Mouse (Mus musculus) left cerebral cortex, adult 2 months (tissue): ENCODE measurements at regions not wholly inside any gene's neighbourhood (a gene's known extent, or its start where the extent isn't known, plus 50 kb on each side); places are given as distances from the start of the nearest gene placed in this dataset.

Experiments
- DNase-seq, 2 experiments: peaks; one replicate each; pipeline ENCODE4 v3.0.0; 2021 to 2022; ENCODE audit warnings: low spot score in 2 of 2, mixed read lengths in 1 of 2; ENCODE audit errors: extremely low spot score in 1 of 2
- H3K27ac ChIP-seq: fragments of 200-600 bp; 2 replicates; pipeline ENCODE4 v1.8.1; 2022
- H3K4me3 ChIP-seq: fragments of 200-600 bp; 2 replicates; pipeline ENCODE4 v1.8.1; 2022
- CTCF ChIP-seq: fragments of 200-600 bp; IDR thresholded peaks from 2 replicates; pipeline ENCODE4 v1.8.1; 2022; ENCODE audit warnings: antibody characterized with exemption, mild to moderate bottlenecking, moderate library complexity
- intact Hi-C: fragments of 180-260 bp; cut with DNase I; formaldehyde crosslinking; loops from one replicate; pipeline ENCODE4 v1.15.1; 2025

DNA sequence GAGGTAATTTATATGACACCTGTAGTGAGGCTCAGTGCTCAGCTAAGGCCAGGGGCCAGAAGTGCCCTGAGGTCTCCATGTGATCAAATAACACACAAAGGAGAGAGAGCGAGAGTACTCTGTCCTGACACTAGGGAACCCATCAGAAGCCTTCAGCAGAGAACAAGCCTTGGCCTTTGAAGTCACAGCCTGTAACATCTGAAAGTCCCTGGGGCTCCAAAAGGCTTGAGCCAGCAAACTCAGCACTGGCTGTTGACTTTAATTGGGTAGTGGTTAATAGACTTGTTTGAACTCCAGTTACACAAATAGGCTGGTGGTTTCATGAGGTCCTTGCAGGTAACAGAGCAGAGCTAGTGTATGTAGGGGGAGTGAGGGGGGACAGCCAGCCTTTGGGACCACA lies 422.5 kb downstream of the Matn1 start:
- no peak overlapping the region for H3K27ac ChIP-seq
- DNase-seq, result no peak
- H3K4me3 ChIP-seq, result no peak overlapping the region
- no peak for TF ChIP-seq CTCF
- intact Hi-C loops, result loop anchor here (5.0 to 10.0 kb wide), 2 partner anchors 114 to 402 kb away; no protein-coding TSS in a partner anchor

GRCm38 (mm10) chr4:131372517-131372916 lies 428.3 kb downstream of the Matn1 start:
- Histone ChIP-seq H3K27ac (no peak overlapping the region), H3K4me3 (no peak overlapping the region)
- DNase-seq, result no peak
- intact Hi-C loops, result loop anchor here (5.0 kb wide), 1 partner anchor 110 kb away; no protein-coding TSS in a partner anchor
- TF ChIP-seq CTCF, result no peak

DNA sequence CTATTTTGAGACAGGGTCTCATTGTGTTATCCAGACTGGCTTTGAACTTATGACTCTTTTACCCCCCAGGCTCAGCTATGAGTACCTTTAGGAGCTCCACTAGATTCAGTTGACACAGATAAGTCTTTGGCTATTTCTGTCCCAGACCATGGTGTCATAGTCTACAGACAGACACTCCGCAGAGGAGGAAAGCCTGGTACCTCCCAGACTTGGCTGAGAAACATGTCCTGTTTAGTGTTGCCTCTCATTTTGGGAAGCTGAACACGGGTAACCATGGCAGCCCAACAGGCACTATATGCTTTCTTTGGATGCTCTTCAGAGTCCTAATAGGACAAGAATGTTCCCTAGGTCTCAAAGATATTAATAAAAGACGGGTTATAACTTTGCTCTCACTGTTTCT lies 429.0 kb downstream of the Matn1 start:
- intact Hi-C loops, result loop anchor here (1.0 to 5.0 kb wide), 2 partner anchors 13 to 111 kb away; no protein-coding TSS in a partner anchor
- TF ChIP-seq CTCF, result no peak
- H3K4me3 ChIP-seq, result no peak overlapping the region

GRCm38 (mm10) chr4:131374527-131375290 lies 430.5 kb downstream of the Matn1 start:
- no peak for DNase-seq
- H3K27ac ChIP-seq, result no peak overlapping the region
- H3K4me3 ChIP-seq, result no peak overlapping the region
- TF ChIP-seq CTCF, result peak; percentile 54
- intact Hi-C loops, result loop anchor here (5.0 kb wide), 2 partner anchors 102 to 112 kb away; no protein-coding TSS in a partner anchor

More for the DNA sequence above, 429.0 kb downstream of the Matn1 start:
- H3K27ac ChIP-seq, result no peak overlapping the region
- DNase-seq, result no peak

GRCm38 (mm10) chr4:131381063-131381462 lies 436.9 kb downstream of the Matn1 start:
- TF ChIP-seq CTCF, result no peak
- Histone ChIP-seq H3K4me3 (no peak overlapping the region), H3K27ac (peak overlapping the region; percentile 59; the same call in 1 of the 2 replicates)
- intact Hi-C loops, result no loop called here
- DNase-seq, result peak in 1 of 2 experiments; percentile 23

GRCm38 (mm10) chr4:131381529-131381928 lies 437.3 kb downstream of the Matn1 start:
- intact Hi-C loops, result no loop called here
- DNase-seq, result no peak

DNA sequence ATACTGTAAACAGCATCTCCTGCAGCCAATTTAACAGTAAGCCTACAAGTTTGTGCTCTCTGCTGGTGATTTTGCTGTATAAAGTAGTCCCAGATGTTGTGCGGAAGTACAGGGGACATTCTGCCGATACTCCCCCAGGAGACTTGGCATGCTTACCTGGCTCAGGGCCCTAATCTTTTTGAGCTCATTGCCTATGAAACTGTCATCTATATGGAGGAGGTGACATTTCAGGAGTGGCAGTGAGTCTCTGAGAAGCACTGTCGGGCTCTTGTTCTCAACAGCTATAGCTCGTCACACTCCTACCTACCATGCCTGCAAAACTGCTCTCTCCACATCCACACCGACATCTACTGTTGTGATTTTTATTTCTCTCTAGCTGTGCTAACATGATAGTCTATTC lies 439.7 kb downstream of the Matn1 start:
- DNase-seq, result peak; percentile 32 to 56
- no peak for TF ChIP-seq CTCF
- no peak overlapping the region for H3K4me3 ChIP-seq
- intact Hi-C loops, result loop anchor here (2.0 kb wide), 1 partner anchor 79 kb away; no protein-coding TSS in a partner anchor
- no peak overlapping the region for H3K27ac ChIP-seq

More at GRCm38 (mm10) chr4:131381529-131381928, 437.3 kb downstream of the Matn1 start:
- TF ChIP-seq CTCF, result no peak
- peak overlapping the region; percentile 59; the same call in 1 of the 2 replicates for H3K27ac ChIP-seq
- no peak overlapping the region for H3K4me3 ChIP-seq

DNA sequence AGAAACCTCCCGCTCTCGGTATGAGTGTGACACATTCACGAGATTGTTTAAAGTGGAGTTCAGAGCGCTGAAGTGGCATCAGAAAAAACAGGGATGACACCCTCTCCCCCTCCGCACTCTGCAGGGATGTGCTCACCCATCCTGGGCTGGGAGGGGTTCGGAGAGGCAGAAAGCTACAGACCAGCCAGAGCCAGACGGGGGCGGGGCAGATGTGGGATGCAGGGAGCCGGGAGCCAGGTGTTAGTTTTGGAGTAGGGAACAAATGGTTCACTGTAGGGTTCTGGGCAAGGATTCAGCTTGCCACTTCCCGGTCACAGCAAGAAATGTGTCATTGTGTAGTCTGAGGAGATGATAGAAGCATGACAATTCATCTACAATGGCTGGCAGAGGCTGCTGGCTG lies 442.8 kb downstream of the Matn1 start:
- no peak overlapping the region for H3K4me3 ChIP-seq
- intact Hi-C loops, result no loop called here
- no peak overlapping the region for H3K27ac ChIP-seq
- DNase-seq, result peak; percentile 52 to 58
- no peak for TF ChIP-seq CTCF

DNA sequence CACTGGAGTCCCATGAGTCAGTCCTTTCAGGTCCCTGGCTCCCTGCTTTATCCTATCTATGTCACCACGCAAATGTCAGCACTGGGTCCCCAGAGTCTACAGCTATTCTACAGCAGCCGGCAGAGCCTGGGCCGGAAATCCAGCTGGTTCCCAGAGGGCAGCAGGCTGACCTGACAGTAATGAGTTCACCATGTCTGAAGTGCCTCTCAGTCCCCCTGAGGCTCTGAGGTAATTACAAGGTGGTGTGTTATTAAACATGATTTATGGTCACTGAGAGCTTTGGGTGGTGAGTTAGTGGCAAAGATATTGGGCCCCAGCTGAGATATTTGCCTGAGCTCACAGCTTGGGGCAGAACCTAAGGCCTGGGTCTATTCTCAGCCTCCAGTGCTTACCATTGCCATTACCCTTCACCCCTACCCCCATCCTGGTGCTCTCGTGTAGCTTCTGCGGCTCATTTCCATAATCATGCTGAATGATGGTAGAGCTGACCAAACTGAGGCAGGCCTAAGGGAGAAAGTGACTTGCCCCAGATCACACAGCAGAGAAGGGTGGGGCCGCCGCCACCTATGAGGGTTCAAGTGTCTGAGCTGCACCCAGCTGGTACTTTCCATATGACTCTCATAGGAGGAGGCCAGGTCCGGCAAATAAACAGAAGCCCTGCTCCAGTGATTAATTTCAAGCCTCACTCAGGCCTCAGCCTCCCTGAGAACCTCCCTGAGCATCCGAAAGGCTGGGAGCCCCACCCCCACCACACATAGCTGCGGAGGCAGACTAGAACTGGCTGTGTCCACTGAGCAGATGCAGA lies 446.8 kb downstream of the Ptpru start:
- intact Hi-C loops, result no loop called here
- DNase-seq, result no peak
- H3K4me3 ChIP-seq, result no peak overlapping the region
- no peak overlapping the region for H3K27ac ChIP-seq
- TF ChIP-seq CTCF, result no peak

DNA sequence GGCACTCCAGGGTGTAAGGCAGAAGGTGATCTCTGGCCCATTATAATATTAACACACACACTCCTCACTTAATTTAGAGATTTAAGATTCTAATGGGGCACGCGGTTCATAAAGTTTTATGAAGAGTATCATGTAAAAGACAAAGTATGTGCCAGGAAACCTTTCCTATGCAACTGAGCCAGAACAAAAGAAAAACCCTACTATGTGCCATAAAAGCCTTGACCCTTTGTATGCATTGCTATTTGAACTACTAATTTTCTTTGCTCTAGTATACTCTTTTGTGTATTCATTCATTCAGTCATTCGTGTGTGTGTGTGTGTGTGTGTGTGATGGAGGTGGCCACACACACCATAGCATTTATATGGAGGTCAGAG lies 446.2 kb downstream of the Ptpru start:
- TF ChIP-seq CTCF, result no peak
- intact Hi-C loops, result no loop called here
- DNase-seq, result no peak
- no peak overlapping the region for H3K27ac ChIP-seq
- no peak overlapping the region for H3K4me3 ChIP-seq

- intact Hi-C loops, result no loop called here
- TF ChIP-seq CTCF, result no peak
These were observed 445.6 kb downstream of the Ptpru start for GRCm38 (mm10) chr4:131392478-131392877.

GRCm38 (mm10) chr4:131396226-131396840 lies 441.8 kb downstream of the Ptpru start:
- Histone ChIP-seq H3K27ac (no peak overlapping the region), H3K4me3 (no peak overlapping the region)
- no peak for TF ChIP-seq CTCF
- no peak for DNase-seq
- intact Hi-C loops, result no loop called here

More at GRCm38 (mm10) chr4:131392478-131392877, 445.6 kb downstream of the Ptpru start:
- Histone ChIP-seq H3K27ac (no peak overlapping the region), H3K4me3 (no peak overlapping the region)
- DNase-seq, result no peak
